Mouse (Mus musculus): ENCODE data around the gene Minos1.

The Minos1 gene

GRCm38 (mm10) chr4:139093196-139093530 is 37.8 kb downstream of the Minos1 start:
- no peak for DNase-seq (ENCODE audit: low spot score)

- DNase-seq (ENCODE audit: low spot score), result no peak
These were observed 38.3 kb downstream of the Minos1 start, which contains the start of gene Nbl1 for GRCm38 (mm10) chr4:139092356-139093195. Gene Nbl1 (minus strand): TSS chr4:139092993.

DNA sequence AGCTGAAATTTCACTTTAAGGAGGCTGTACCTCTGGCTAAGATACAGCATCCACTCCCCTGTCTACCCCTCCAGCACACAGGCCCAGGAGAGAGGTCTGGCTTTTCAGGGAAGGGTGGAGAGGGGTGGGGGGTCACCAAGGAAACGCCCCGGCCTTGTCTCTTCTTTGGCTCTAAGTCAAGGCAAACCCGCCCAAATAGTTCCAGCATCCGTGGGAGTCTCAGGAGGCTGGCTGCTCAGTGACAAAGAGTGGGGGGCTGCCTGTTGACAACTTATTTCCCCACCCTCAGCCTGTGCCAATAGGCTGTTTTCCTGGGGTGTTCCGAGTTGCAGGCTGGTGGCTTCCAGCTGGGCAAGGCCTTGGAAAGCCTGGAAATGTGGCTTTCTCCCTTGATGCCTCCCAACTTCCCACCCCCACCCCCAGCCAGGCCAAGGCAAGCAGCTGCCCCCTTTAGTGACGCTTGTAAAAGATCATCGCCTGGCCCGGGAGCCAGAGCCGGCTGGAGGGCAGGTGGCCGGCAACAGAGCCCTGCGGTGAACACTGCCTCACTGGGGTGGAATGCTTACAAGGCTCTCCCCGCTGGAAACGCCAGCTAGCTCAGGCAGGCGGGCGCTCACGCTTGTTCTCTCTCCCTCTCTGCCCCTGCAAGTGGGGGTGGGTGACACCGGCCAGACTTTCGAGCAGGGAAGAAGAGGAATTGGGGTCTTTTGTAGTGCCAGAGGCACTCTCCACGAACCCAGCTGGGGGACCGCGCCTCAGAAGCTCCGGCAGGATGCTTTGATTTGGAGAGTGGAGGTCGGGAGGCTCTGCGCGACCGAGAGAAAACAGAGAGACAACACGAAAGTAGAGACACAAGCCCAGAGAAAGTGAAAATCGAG is 39.2 kb downstream of the Minos1 start:
- no peak for DNase-seq (ENCODE audit: low spot score)

DNA sequence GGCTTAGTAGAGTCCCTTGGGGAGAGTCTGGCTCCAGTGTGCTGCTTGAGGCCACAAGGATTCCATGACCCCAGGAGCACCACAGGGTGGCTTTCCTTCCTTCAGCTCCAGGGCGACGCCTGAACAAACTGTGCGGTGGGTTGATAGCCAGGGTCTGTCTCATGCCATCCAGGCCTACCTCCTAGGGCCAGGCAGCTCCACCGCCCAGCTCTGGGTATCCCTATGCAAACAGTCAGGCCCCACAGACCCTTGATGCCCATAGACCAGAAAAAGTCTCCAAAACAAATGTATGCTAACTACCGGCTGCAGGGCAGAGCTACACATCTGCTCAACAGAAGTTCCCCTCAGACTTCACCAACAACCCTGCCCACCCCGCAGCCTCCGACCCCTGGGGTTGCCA is 39.8 kb downstream of the Minos1 start:
- no peak for DNase-seq (ENCODE audit: low spot score)

DNA sequence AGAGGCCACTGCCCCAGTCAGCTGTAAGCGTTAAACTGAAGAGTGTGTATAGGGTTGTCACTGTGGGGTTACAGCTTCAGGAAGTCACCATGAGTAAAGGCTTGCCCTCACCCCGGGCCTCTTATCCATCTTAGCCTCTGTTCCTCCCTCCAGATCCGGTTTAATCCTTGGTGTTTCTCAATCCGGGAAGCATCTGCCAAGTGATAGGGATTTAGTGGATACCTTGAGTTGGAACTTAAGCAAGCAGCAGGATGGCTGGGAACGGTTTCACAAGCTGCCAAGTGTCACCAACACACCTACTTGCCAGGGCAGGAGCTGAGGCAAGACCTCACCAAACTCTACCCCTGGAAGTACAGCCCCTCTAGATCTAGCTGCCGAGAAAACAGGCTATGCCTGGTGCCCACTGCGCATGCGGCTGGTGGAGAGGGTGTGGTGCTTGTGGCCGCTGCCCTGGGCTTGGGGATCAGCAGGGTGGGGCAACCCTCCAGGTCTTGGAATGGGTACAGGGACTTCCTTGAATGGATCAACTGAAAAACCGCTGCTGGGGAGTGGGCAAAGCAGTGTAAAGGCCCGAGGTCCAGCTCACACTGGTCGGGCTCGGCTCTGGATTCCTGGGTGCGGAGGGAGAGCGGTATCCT is 40.5 kb downstream of the Minos1 start:
- no peak for DNase-seq (ENCODE audit: low spot score)

GRCm38 (mm10) chr4:139088982-139089671 is 41.8 kb downstream of the Minos1 start:
- no peak for DNase-seq (ENCODE audit: low spot score)

DNA sequence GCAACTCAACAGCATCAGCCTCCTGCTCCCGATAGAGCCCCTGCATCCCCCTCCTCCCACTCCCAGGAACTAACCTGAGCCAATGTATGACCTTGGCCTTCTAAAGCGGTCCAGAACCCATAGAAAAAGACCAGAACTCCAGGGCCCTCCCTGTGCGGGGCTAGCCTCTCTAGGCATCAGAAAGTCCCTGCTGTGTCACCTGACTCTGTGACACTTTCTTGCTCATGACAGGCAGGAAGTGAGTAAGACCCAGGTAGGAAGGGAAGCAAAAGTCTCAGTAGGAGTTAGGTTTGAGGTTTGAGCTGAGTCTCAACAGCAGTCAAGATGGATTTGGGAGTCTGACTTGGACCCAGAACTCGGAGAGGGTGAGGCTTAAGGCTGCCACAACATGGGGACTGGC is 43.9 kb downstream of the Minos1 start:
- DNase-seq (ENCODE audit: low spot score), result no peak

DNA sequence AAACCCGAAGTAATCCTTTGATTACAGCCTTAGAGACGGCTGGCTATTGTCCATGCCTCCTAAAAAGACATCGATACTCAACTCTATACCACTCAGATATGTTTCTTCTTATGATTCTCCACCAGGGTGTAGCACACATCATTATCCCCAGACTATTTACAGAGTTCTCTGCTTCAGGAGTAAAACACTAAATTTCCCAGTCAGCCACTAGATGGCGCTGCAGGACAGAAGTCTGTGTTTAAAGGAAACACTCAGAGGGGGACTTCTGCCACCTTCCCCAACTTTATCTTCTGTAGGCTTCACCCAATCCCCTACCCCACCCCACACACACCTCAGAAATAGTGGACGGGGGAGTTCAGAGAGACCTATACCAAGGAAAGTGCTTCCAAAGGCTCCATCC is 44.9 kb downstream of the Minos1 start:
- peak; percentile 78 for DNase-seq (ENCODE audit: low spot score)

DNA sequence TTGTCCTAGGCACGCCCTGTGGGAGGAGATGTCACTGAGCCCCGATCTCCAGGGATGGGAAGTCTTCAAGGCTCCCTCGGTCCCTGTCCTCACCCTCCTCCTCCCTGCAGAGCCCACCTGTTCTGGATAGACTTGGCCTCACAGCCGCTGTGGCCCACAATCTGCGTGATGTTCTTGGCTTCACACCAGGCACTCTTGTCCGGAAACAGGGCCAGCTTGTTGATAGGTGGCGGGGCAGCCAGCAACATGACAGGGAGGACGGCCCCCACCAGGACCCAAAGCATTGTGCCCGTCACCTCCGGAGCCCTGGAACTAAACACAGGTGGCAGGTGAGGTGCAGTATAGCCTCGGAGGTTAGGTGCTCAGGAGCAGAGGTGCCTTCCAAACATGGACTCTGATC is 45.6 kb downstream of the Minos1 start:
- DNase-seq (ENCODE audit: low spot score), result no peak

GRCm38 (mm10) chr4:139082790-139083564 is 47.9 kb downstream of the Minos1 start:
- DNase-seq (ENCODE audit: low spot score), result no peak

GRCm38 (mm10) chr4:139081270-139081931 is 49.5 kb downstream of the Minos1 start:
- DNase-seq (ENCODE audit: low spot score), result no peak

- no peak for DNase-seq (ENCODE audit: low spot score)
These were observed 50.7 kb downstream of the Minos1 start for GRCm38 (mm10) chr4:139080259-139080658.

DNA sequence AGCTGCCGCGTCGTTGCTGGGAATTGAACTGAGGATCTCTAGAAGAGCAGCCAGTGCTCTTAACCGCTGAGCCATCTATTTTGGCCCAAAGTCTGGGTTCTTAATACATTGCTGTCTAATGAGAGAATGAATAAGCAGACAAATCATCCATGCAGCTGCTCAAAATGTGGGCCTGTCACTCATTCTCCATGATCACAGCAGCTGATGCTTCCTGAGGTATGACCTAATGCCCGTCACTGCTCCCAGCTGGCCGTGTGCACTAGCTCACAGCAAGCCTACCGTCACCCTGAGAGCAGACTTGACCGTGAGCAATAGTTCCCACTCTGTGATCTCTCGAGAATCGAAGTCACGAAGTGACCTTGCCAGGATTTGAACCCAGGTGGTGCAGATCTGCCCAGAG is 51.5 kb downstream of the Minos1 start:
- no peak for DNase-seq (ENCODE audit: low spot score)

GRCm38 (mm10) chr4:139078726-139079125 is 52.2 kb downstream of the Minos1 start:
- no peak for DNase-seq (ENCODE audit: low spot score)

DNA sequence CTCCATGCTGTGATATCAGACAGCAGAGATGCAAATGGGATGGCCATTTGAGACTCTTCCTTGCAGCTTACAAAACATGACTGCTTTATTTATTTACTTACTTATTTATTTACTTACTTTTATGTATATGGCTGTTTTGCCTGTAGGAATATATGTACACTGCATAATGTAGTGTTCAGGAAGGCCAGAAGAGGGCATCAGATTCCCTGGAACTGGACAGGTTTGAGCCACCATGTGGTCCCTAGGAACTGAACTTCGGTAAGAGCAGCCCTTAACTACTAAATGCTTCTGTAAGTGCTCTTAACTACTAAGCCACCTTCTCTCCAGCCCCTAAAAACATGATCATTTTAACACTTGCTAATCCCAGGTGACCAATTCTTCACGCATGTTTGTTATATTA is 52.6 kb downstream of the Minos1 start:
- DNase-seq (ENCODE audit: low spot score), result no peak

DNA sequence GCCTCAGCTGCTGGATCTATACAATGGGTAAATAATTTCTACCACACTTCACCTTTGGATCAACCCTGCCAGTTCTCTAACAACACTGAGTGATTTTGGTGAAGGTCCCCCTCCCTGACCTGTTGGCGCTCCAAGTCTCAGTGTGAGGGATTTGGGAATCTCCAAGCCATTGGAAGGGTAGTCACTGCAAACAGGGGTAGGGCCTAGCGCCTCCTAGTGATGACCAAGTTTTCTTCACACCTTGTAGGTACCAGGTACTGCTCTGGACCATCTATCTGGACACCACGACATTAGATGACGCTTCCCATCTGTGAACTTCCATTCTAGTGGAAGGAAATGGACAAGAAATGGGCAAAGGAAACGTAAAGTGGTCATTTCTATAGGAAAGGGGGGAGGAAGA is 55.0 kb downstream of the Minos1 start:
- no peak for DNase-seq (ENCODE audit: low spot score)

DNA sequence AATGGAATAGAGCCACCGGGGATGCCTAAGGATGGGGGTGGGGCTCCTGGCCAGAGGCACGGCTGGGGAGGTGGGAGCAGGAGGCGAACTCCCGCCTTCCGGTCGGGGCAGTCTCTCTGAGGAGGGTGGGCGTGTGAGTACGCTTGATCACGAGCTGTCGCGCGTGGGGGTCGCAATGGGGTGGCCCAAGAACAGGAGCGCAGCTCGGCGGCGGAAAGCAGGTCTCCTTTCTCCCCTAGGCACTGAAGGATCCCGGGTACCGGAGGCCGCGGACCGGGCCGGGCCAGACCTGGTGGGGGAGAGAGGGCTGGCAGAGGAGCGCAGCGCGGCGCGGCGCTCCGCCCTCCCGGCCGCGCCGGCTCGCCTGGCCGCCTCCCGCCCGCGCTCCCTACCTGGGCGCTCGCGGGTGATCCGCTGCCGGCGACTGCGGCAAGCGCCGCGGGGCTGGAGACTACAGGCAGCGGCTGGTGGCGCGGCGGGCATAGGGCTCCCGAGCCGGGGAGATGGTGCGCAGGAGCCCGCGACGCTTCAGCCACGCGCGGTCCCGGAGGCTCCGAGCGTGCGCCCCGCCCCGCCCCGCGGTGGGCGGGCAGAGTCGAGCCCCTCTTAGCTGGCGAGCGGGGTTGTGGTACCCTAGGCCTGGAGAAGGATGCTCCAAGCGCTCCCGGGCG is 55.7 kb downstream of the Minos1 start, which contains the start of gene Htr6:
TSS of gene Htr6 (minus strand) at position 530 of the 671 bp plus-strand sequence.
- no peak for DNase-seq (ENCODE audit: low spot score)

DNA sequence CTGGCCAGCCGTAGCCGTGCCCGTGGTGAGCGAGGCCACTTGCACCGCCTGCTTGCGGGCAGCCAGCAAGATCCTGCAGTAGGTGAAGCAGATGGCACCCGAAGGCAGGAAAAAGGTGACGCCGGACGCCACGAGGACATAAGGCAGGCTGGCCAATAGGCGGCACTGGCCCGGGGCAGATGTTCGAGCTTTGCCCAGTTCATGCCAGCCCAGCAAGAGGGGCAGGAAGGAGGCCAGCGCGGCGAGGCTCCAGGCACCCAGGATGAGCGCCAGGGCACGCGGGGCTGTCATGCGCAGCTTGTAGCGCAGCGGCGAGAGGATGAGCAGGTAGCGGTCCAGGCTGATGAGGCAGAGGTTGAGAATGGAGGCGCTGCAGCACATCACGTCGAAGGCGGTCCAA is 56.9 kb downstream of the Minos1 start:
- DNase-seq (ENCODE audit: low spot score), result no peak

- no peak for DNase-seq (ENCODE audit: low spot score)
These were observed 62.6 kb downstream of the Minos1 start for GRCm38 (mm10) chr4:139068287-139068686.

DNA sequence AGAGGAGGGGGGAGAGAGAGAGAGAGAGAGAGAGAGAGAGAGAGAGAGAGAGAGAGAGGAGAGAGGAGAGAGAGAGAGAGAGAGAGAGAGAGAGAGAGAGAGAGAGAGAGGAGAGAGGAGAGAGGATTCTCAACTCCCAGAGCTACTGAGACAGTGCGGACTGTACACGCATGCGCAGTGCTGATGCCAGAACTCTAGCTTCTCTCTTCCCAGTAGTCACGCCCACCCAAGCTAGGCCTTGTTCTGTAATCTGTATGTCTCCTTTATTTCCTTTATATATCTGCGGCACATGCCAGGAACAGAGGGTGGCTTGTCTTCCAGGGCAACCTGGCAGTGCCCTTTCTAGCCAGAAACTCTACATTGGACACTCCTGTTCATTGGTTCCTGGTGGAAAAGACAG is 66.1 kb downstream of the Minos1 start:
- DNase-seq (ENCODE audit: low spot score), result no peak

Data from c-Kit-positive CD71-positive TER-119-positive erythroid progenitor cells, embryonic 14.5 days (primary cell).